Mouse (Mus musculus) right cerebral cortex, postnatal 10 days (tissue): ENCODE data around the gene Gm2174.
A peak's percentile ranks its signal among the peaks of the same experiment; 100 is the strongest.

Experiments
- DNase-seq, 2 experiments: peaks; one replicate each; pipeline ENCODE4 v3.0.0; 2021; ENCODE audit warnings: low spot score in 2 of 2

Gm2174 gene

DNA sequence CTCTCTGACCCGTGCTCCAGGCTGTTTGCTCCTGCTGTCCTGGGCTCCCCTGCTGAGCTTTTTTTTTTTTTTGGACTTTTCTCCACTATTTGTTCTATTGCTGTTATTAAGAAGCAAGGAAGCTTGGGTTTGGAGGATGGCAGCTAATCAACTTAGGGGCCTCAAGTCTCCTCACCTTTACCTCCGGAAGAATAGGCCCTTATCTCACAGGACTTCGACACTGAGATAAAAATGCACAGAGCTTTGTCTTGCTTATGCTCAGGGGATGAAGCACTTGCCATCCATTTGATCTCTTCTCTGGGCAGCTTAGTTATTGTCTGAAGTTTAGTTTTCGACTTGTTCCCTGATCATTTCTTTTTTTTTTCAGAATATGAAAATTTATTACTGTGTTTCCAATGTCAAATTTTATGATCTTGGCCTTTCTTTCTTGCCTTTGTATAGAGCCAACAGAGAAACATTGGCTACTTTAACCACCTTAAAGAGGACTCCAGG, at the start of gene Gm2174:
Gene Gm2174, plus strand, starts transcription at position 442 of the 492 bp plus-strand sequence.
- no peak for DNase-seq

DNA sequence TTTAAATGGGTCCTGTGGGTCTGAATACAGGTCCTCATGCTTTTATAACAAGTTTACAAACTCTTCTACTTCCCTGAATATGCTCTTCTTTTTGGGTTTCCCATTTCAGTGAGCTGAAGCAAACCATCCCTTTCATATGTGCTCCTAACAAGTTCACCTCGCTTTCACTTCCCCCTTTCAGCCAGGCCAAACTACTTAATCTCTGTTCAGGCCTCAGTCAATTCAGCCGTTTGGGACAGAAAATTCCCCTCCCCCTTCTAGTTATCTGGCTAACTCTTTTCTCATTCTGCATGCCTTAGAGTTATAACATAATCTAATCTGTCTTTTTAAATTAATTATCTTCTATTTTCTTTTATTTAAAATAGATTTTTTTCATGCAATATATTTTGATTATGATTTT, 43.1 kb upstream of the Gm2174 start:
- no peak for DNase-seq

DNA sequence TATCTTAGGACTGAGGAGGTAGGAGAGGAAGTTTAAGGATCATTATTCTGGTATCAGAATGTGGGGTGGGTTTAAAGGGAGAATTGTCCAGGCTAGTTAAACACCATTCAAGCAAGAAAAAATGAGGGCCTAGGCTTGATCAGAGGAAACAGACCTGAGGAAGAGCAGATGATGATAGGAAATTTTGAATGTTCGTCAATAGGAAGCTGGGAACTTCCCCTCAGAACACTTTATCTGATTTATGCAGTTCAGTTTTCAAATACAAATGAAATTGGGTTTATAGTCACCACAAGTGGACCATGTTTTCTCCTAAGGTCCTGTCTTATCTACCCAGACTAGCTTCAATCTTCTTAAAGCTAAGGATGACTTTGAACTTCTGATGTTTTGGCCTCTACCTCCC, 42.3 kb upstream of the Gm2174 start:
- DNase-seq = no peak

DNA sequence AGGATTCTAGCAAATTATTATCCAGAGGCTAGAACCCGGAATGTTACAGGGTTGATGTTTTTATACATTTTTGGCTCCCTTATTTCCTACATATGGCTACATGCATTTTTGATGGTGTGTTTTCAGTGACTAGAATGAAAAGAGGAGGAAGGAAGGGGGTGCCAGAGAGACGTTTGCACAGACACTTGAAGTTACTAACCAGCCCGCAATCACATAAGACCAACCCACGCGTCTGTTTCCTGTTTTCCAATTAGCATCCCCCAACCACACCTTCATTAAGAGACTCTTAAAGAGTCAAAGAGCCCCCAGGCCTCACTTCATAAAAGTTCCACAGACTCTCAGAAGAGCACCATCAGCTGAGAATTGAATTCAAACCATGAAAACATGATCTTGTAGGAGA, 41.6 kb upstream of the Gm2174 start:
- no peak for DNase-seq

DNA sequence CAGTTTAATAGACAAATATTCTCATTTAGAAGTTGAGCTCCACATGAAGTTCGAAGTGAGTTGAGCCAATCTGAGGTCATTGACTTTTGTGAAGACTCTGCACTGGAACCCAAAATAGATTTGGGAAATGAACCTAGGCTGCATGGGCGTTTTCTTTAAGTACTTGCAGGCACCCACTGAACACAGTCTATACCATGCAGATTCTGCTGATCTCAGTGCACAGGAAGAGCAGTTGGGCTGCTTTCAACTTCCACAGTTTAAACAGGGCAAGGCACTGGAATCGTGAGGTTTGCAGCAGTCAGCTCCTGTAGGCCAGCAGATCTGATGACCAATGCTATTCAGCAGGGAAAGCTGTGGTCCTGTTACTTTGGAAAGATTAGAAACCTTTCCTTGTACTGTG, 31.5 kb upstream of the Gm2174 start:
- DNase-seq = peak in 1 of 2 experiments; percentile 29

DNA sequence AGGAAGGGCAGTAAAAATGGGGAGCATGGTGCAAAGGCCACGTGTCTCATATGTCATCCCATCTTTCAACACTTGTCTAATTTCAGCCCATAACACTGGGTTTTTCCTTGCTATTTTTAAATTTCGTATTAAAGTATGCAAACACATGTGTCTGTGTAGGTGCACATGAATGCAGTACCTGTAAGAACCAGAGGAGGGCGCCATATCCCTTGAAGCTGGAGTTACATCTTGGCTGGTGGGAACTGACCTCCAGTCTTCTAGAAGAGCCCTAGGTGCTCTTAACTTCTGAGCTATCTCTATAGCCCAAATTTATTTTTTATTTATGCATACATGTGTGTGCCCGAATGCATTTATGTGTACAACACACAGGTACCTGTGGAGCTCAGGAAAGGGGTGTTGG, 30.2 kb upstream of the Gm2174 start:
- no peak for DNase-seq

DNA sequence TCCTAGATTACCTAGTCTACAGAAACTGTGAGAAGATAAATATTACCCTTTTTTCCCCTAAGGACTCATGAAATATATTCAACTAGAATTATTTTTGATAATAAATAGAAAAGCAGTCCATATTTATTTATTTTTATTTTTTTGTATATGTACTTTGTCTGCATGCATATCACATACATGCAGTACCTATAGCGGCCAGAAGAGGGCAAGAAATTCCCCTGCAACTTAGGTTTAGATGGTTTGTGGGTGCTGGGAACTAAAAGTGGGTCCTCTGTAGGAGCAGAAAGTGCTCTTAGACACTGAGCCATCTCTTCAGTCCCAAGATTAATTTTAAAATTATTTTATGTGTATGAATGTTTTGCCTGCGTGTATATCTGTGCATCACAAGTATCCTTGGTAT, 17.2 kb upstream of the Gm2174 start:
- no peak for DNase-seq

DNA sequence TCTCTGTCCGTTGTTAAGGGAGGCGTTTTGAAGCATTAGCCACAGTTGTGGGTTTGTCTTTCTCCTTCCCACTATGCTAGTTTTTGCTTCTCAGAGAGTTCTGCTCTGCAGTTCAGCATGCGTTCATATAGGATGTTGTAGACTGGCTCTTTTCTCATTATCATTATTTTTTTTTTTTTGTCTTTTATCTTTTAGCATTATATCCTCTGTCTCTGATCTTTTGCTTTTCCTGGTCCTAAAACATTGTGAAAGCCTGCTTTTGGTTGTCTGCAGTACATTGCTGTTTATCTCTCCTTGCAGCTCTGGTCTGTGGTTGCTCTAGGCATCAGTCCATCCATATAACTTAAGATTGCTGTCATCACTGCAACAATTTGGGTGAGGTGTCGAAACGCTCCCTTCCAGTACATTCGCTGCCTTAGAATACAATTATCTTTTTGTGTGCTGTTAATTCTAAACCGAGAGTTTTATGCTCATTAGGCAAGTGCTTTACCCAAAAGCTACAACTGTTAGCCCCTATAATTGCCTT, 11.9 kb upstream of the Gm2174 start:
- no peak for DNase-seq

DNA sequence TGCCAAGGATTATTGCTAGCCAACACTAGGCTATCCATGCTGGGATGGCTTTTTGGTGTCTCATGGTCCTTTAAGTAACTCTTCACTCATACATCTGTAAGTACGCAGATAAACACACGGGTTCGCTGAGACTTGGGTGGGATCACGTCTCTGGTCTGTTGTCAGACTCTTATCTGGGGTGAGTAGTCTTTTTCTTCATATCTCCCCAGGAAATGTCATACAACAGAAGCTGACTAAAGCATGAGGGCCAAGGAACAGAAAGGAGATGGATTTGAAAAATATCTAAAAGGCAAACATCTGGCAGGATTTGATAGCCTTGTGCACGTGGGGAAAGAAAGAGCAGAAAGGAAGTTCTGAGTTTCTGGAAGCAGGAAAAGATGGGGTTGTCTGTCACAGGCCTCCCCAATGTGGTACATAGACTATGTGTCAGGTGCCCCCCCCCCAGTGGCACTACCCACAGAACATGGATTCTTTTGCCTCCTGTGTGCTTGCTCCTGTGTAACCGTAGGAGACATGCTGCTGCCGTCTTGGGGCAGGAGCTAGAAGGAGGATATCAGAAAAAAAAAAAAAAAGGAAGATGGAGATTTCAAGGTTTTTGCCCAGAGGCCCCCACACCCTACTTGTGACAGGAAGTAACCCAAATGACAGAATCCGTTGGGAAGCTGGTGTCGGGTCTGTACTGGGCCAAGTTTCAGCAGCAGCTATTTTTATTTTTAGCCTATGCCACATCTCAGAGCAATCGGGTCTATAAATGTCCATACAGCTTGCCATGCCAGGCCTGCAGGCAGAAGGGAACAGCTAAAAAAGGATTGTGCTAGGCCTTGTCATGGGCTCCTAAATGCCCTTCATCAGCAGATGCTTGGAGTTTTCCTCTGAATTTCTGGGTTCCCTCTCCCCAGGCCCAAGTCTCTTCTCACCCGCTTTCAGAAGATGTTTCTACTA, 1.0 kb upstream of the Gm2174 start:
- DNase-seq = peak in 1 of 2 experiments; percentile 26

DNA sequence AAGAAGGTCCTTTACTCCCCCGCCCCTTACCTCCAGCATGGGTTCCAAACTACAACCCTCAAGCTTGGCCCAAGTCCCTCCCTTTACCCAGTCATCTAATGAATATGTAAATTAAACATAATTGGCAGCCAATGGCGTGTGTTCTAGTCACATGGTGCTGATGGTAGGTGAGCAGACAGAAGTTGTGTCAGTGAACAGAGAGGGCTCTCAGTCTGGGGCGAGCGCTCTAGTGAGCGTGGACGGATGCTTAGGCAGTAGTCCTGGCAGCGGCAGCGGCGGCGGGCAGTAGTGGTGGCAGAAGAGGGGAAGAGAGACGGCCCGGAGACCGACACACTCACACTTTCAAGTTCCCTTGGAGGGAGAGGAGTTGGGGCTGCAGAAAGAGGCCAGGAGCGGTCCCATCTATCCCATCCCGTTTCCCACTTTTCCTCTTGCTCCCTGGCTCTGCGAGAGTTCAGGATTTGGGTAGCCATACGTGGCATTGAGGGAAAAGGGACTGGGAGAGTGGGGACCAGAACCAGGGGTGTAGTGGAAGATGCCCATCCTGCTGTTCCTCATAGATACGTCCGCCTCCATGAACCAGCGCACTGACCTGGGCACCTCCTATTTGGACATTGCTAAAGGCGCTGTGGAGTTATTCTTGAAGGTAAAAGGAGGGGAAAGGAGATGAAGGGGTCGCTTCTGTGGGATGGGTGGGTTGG, 7.1 kb downstream of the Gm2174 start, which contains the start of gene Ints6l:
Gene Ints6l, plus strand, starts transcription at position 187 of the 701 bp plus-strand sequence.
- peak; percentile 79 to 87 for DNase-seq

DNA sequence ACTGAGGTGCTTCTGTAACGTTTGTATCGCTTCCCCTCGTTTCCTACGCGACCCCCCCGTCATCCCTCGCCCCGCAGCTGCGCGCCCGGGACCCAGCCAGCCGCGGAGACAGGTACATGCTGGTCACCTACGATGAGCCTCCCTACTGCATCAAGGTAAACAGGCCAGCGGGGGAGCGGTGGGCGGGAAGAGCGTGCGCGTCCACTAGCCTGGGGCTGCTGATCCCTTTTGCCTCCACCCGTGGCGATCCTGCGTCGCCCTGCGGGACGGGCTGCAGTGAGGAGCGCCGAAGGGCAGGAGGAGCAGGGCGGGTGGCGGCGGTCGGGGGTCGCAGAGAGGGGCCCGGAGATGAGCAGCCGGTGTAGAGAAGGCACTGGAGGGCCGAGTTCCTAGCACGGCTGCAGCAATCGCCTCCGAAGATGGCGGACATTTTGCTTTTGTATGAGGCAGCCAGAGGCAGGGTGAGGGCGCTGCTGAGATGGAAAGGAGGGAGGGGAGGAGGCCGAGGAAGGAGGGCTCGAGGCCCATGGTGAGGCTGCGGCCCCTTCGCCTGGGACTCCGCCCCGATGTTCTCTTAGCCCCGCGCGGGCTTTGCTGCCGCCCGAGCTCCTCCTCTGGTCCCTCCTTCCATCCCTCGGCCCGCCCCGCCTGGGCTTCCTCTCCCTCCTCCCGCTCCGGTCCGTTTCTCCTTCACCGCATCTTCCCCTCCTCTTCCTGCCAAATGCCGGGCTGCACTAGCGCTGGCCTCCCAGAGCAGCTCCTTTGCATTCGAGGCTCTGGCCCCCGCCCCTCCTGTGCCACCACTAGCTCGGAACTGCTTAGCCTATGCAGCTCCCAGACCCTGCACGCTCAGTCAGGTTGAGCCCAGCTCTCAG, 7.8 kb downstream of the Gm2174 start:
- DNase-seq = peak; percentile 93

DNA sequence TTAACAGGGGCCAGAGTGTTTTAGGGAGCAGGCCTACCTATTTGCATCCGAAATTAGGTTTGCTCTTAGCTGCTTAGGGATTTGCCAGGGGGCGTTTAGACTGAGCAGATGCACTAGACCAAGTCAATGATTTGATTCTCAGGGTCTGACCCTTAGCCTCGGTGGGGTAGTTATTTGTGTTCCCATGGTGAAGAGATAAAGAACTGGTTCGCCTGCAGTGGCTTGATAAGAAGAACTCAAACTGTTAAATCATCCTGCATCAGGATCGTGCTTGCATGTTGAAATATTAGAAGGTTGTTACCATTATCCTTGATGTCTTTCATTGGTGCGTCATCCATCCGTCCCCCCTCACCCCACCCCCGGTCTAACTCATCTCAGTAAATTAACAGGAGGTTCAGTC, 8.6 kb downstream of the Gm2174 start:
- DNase-seq = peak in 1 of 2 experiments; percentile 24

DNA sequence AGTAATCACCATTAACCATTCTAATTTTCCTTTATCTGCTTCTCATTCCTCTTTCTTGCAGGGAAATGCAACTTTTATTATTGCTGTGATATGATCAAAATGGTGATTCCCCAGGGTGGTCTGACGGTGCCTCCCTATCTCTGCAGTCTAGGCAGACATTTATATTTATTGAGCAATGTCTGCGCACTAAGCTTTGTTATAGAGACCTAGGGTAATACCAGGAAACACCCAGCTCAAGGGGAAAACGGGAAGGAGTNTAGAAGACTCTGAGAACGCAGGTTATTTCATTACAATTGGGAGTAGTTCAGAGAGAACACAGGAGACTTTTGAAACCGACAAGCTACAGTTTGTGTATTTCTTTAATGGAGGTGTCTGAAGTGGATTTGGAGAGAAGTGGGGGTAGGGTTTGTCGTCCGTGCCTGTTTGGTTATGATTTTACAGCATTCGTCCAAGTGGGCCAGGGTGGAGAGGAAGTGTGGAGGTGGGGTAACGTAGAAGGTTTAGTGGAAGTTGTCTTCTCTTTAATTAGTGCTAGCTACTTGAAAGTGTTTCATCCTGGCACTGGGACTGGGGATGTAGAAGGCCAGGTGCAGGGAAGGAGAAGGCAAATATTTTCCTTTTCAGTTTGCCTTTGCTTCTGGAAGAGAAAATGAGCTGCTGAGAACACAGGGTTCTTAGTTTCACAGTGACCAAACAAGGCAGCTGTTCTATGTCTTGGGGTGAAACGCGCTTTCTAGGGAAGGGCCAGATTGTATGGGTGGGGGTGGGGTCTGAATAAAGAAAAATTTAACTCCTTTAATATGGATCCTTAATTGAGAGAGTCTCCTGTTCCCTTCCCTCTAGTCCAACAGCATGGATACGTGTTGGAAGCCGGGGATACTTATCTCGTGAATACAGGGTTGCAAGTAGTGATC, 14.5 kb downstream of the Gm2174 start:
- no peak for DNase-seq

DNA sequence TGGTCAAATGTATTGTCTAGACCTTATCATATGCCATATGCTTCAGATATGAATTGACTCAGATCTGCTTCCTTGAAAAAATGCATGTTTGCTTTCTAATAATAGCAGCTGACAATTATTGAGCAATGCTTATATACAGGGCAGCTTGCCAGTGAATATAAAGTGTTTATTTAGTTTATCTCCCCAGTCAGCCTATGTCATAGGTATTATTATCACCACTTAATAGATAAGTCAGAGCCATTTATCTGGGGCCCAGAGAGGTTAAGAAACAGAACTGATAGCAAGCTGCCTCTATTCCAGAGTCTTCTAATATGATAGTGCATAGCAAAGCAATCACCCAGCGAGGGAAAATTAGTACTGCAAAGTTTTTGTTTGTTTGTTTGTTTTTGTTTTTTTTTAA, 17.1 kb downstream of the Gm2174 start:
- DNase-seq = no peak

DNA sequence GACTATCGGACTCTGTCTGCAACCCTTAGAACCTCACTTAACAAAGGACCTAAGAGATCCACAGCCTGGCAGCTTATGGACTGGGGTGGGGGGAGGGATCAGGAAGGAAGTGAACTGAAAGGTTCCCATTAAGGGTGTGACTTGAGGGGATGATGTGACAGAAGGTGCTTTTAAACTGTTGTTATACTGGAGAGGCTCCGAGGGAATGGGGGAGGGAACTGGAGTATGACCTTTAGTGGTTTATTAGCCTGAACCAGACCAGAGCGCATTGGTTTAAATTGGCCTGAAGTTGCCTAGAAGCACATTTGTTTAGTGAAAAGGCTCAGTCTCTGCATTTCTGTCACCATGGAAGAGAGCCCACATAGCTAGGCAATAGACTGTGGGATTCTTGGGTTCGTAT, 19.9 kb downstream of the Gm2174 start:
- DNase-seq = no peak

DNA sequence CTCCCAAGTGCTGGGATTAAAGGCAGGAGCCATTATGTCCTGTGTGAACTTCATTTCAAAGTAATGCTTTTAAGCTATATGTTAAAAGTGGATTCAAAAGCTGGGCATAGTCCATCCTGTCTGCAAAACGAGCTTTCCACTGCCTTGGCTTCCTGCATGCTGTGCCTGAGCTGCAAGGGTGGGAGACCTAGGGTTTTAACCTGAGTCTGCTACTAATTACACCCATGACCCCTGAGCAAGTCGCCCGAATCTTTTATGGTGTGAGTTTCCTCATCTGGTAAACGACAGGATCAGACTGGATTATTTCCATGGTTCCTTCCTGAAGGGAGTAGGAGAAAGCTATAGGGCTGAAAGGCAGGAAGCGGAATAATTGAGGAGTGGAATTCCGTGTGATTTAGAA, 20.7 kb downstream of the Gm2174 start:
- DNase-seq = no peak

DNA sequence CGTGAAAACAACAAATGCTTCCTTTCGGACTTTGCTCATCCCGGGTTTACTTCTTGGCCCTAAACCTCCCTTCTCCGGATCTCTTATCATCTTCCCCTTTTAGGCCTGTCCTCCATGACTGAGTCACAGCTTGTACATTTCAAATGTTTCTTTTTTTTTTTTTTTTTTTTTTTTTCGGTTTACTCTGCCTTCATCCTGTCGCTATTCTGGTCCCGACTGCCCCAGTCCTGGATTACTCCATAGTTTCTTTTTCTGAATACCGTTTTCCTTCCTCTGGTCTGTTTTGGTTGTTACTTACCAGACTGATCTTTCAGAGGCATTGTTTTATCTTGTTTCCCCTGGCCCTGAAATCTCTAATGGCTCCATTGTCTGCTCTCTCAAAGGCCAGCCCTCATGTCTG, 26.3 kb downstream of the Gm2174 start:
- DNase-seq = no peak

DNA sequence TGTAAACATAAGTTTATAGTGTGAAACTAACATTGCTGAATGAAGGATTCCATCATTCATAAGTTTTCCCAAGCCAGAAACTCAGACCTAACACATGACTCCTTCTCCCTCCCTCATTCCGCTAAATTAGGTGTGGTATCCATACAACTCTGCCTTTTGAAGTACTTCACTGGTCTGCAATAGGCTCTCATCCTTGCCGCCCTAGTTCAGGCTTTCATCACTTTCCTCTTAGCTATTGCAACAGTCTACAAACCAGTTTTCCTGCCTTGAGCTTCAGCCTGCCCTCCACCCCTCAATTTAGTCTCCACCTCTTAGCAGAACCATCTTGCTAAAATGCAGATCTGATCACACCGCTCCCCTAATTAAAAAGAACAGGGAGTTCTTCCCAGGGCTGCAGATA, 29.8 kb downstream of the Gm2174 start:
- DNase-seq = no peak

DNA sequence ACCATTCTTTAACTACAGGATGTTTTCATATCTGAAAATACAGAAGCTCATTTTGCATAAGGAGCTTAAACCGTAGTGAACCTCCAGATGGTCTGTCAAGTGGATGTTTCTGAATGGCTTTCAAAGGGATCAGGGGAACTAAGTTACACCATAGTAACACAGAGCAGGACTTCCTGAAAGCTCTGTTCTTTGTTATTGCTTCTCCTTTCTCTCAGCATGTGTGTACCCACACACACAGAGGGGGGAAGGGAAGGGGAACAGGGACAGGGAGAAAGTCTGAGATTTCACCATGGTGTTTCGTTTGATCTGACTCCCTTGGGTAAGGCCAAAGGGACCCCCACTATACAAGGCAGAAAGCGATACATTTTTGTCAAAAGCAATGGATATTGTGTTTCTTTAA, 34.1 kb downstream of the Gm2174 start:
- no peak for DNase-seq

DNA sequence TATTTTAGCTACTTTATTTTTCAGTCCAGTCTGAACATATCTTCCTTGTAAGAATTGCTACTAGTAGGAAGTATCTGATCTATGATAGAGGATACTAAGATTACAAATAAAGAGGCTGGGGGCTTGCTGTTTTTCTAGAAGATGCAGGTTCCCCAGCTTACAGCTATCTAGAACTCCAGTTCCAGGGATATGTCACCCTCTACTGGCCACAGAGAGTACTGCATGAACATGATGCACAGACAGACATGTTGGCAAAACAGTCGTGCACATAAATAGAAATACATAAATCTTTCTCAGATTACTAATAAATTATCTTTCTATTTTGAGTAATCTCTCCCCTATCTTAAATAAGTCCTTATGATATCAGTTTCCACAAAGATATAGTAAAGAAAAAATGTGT, 42.0 kb downstream of the Gm2174 start:
- peak; percentile 68 to 83 for DNase-seq
